Mouse (Mus musculus) T-cell, adult 2 months (primary cell): ENCODE results near the gene Pcdh15.

Source experiments
- DNase-seq: peaks from one replicate; pipeline ENCODE4 v3.0.0; 2022; ENCODE audit warnings: low spot score

Pcdh15 gene

GRCm38 (mm10) chr10:73821657-73822583, 722.8 kb downstream of the Pcdh15 start:
- no peak for DNase-seq

GRCm38 (mm10) chr10:73823214-73823613, 724.1 kb downstream of the Pcdh15 start:
- DNase-seq: no peak

- no peak for DNase-seq
These were observed 727.2 kb downstream of the Pcdh15 start for GRCm38 (mm10) chr10:73826354-73826753.

GRCm38 (mm10) chr10:73828781-73829180, 729.6 kb downstream of the Pcdh15 start:
- DNase-seq: no peak

GRCm38 (mm10) chr10:73844998-73845397, 745.9 kb downstream of the Pcdh15 start:
- no peak for DNase-seq

- DNase-seq: no peak
These were observed 763.0 kb downstream of the Pcdh15 start for GRCm38 (mm10) chr10:73862181-73862580.

DNA sequence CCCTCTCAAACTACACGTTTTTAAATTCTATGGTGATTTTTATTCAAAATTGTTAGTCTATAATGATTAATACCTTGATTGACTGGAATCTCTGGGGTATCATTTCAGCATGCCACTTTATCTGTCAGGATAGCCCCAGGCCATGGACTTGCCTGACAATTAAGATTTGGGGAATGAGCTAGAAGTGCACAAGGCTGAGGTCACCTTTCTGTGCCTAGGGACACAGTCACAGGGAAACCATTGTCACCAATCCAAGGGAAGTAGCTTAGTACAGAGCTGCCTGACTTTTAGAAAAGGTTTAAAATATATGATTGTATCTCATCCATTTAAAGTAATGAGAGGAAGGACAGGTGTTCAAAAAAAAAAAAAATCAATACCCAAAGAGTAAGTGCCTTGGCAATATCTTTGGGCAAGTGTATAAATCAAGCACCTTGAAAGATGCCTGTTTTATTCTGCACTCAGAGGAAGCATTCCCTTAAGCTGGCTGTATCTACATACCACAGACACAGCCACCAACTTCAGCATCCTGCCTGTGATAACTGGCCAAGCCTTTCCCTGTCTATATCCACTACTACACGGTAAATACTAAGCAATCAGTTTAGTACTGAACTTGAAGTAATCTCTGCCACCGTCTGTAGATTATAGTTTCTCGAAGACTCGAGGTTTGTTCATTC, 779.0 kb downstream of the Pcdh15 start:
- DNase-seq: no peak

DNA sequence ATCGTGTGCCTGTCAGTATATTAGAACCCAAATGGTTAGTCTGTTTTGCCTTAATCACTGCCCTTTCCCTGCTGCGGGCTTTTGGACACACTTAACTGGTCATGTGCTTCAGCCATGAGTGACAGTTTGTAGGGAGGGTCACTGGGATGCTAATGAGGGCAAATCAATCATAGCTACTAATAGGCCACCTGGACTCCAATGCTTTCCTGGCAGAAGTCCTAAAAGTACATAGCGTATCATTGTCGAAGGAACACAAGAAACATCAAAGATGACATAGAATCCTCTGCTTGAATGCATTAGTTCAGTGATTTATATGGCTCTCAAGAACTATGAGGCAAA, 779.6 kb downstream of the Pcdh15 start:
- DNase-seq: no peak

GRCm38 (mm10) chr10:73887771-73888170, 788.6 kb downstream of the Pcdh15 start:
- no peak for DNase-seq

DNA sequence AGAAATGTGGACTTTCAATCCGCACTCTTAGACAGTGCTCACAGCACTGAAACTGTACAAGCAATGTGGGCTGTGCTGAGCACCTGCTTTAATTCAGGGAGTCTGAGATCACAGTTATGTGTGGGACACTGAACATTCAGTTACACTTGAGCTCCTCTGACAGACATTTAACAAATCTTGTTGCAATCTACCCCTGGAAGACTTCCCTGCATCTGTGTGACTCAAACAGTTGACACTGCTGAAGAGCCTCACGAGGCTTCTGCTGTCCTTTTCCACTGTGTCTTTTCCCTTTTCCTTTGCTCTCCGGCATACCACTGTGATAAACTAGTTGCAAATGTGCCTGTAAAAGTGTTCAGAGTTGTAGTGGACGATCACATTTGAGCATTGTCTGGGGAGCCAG, 793.1 kb downstream of the Pcdh15 start:
- DNase-seq: no peak

DNA sequence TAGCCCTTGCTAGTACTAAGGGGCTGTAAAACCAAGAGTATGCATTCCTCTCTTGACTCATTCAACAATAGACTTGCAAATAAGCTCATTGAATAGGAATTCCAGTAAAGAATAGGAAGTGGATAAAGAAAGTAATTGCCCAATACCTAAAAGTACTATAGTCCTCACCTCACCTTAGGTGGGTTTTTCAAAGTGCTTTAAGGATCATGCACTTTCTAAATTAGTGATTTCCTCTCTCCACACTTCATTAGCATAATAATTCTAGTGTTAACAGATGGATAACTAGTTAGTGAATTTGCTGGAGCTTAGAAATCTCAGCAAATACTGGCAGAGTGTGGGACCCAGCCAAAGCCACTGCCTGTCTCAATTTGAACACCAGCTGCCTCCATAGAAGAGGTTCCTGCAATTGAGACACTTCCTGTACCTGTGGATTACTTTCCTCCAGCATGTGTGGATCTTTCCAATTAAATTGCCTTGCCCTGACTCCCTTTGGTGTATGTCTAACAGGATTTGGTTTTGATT, 797.0 kb downstream of the Pcdh15 start:
- no peak for DNase-seq

GRCm38 (mm10) chr10:73899165-73899564, 800.0 kb downstream of the Pcdh15 start:
- DNase-seq: no peak

- no peak for DNase-seq
These were observed 808.5 kb downstream of the Pcdh15 start for GRCm38 (mm10) chr10:73907626-73908025.

GRCm38 (mm10) chr10:73908568-73908967, 809.4 kb downstream of the Pcdh15 start:
- no peak for DNase-seq

- DNase-seq: no peak
These were observed 816.0 kb downstream of the Pcdh15 start for GRCm38 (mm10) chr10:73915170-73915569.

GRCm38 (mm10) chr10:73921579-73921978, 822.4 kb downstream of the Pcdh15 start:
- no peak for DNase-seq

DNA sequence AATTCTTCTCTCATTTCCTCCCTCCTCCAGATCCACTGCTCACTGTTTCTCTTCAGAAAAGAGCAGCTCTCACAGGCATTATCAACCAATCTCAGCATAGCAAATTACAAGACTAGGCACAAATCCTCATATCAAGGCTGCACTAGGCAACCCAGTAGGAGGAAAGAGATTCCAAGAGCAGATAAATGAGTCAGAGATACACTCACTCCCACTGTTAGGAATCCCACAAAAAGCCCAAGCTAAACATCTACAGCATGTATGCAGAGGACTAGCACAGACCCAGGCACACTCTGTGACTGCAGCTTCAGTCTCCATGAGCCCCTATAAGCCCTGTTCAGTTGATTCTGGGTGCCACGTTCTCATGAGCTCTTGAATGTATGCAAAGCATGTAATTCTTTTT, 829.5 kb downstream of the Pcdh15 start:
- no peak for DNase-seq

GRCm38 (mm10) chr10:73929718-73930117, 830.6 kb downstream of the Pcdh15 start:
- DNase-seq: no peak

GRCm38 (mm10) chr10:73931185-73931584, 832.0 kb downstream of the Pcdh15 start:
- no peak for DNase-seq

GRCm38 (mm10) chr10:73931996-73932679, 833.0 kb downstream of the Pcdh15 start:
- no peak for DNase-seq

DNA sequence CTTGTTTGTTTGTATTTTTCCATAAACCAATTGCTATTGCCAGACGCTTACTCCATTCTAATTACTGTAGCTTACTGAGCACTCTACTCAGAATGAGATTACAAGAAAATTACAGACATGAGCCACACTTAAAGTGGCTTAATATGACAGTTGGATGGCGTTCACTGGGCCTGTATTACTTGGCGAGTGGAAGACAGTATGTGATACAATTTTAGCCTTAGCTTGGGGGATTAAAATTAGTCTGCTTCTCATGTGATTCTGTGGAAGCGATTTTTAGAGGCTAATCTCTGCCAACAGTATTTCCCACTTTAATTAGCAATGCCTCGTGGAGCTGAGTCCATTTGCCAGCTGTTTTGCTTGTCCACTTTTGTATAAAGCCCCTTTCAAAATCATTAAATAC, 837.0 kb downstream of the Pcdh15 start:
- no peak for DNase-seq

GRCm38 (mm10) chr10:73938989-73939388, 839.8 kb downstream of the Pcdh15 start:
- no peak for DNase-seq

DNA sequence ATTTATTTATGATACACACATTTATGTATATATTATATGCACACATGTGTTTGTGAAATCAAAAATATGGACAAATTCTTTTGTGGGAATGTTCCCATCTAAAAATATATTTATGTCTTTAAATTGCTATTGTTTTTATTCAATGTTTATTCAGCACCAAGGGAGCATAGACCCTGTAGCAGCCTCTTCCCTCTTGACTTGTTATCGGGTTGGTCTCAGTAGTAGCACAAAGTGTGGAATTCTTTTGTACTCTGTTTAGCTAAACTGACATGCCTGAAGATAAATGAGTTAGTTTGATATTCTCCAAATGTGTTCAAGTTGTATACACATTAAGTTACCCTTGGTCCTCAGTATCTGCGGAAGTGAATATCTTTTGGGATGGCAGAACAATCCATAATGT, 848.7 kb downstream of the Pcdh15 start:
- DNase-seq: no peak
